Mouse (Mus musculus) G1E (cell line): ENCODE results near the gene Spag7.

Experiments used
- CTCF ChIP-seq: IDR thresholded peaks from 2 replicates; pipeline ENCODE4 v1.5.1; 2012; ENCODE audit warnings: low read depth, low read length, inconsistent platforms, mixed read lengths
- GATA1 ChIP-seq: IDR thresholded peaks from 2 replicates; pipeline ENCODE4 v1.6.1; 2012; ENCODE audit warnings: borderline replicate concordance, low read length, inconsistent platforms, mixed read lengths

DNA sequence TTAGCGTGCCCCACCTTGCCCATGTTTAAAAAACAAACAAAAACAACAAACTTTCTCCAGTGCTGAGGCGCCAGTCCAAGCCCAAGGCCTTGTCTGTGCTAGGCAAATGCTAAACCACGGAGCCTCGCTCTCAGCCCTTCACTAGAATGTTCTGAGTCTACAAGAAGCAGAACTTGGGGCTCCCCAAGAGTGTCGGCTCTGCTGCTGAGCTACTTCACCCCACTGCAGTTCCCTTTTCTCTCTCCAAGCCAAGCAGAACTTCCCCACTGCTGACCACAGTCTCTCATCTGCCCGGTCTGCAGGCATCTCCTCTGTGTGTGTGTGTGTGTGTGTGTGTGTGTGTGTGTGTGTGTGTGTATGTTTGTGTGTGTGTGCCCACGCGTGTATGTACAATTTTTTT, 10.7 kb upstream of the Spag7 start:
- TF ChIP-seq CTCF (no peak), GATA1 (no peak)
